Mouse (Mus musculus) heart, postnatal 0 days (tissue): Measurements from ENCODE around the gene Calr3. TPM values are rescaled to one million over a fixed set of nuclear protein-coding genes. Genes with fewer than 3 reads are reported as not detected.

Experiments used
- ATAC-seq: fragments of 200-750 bp; cut with Nextera tagmentation; 2 replicates; pipeline ENCODE4 v1.8.0; 2017; ENCODE audit warnings: low read depth, moderate number of reproducible peaks, moderate library complexity; ENCODE audit not compliant: insufficient read depth
- DNase-seq: peaks from one replicate; pipeline ENCODE4 v3.0.0-alpha.2; 2016; ENCODE audit warnings: low spot score
- H3K27ac ChIP-seq: fragments of 300-500 bp; sonication (generic); 2 replicates; pipeline ENCODE4 v1.5.1; 2014; ENCODE audit warnings: low read depth, mild to moderate bottlenecking
- H3K27me3 ChIP-seq: fragments of 300-500 bp; sonication (generic); 2 replicates; pipeline ENCODE4 v1.6.1; 2014; ENCODE audit warnings: low read length, mixed read lengths; ENCODE audit not compliant: control insufficient read depth, insufficient read depth
- H3K36me3 ChIP-seq: fragments of 300-500 bp; sonication (generic); replicated peaks from 2 replicates; pipeline ENCODE4 v1.6.1; 2014; ENCODE audit warnings: low read length, mixed read lengths; ENCODE audit not compliant: control insufficient read depth, insufficient read depth
- H3K4me1 ChIP-seq: fragments of 300-500 bp; sonication (generic); 2 replicates; pipeline ENCODE4 v1.6.1; 2014; ENCODE audit warnings: antibody characterized with exemption; ENCODE audit not compliant: control insufficient read depth, insufficient read depth
- H3K4me2 ChIP-seq: fragments of 300-500 bp; sonication (generic); 2 replicates; pipeline ENCODE4 v1.6.1; 2014; ENCODE audit warnings: low read depth, mild to moderate bottlenecking, low read length, moderate library complexity
- H3K4me3 ChIP-seq: fragments of 300-500 bp; sonication (generic); 2 replicates; pipeline ENCODE4 v1.5.1; 2014; ENCODE audit warnings: low read depth, low read length
- H3K9ac ChIP-seq: fragments of 300-500 bp; sonication (generic); replicated peaks from 2 replicates; pipeline ENCODE4 v1.6.1; 2014; ENCODE audit warnings: low read depth, low read length, mixed read lengths
- H3K9me3 ChIP-seq: fragments of 300-500 bp; sonication (generic); replicated peaks from 2 replicates; pipeline ENCODE4 v1.6.1; 2016; ENCODE audit warnings: low read length; ENCODE audit not compliant: control insufficient read depth
- CTCF ChIP-seq: IDR thresholded peaks from 2 replicates; pipeline ENCODE4 v1.5.1; 2016; ENCODE audit warnings: antibody characterized with exemption, control low read depth, low read depth
- EP300 ChIP-seq: IDR thresholded peaks from 2 replicates; pipeline ENCODE4 v1.6.1; 2016; ENCODE audit warnings: antibody characterized with exemption, low read depth
- WGBS: fragments of 180-500 bp; shearing (Covaris S2); extraction: QIAGEN DNeasy Blood & Tissue Kit; methylation state at CpG from one replicate; pipeline ENCODE4 v1.1.7; 2014; 5-methylcytosine and 5-hydroxymethylcytosine counted together
- microRNA-seq: library from miRNA; unstranded; fragments of <30 nt; microRNA quantifications from one replicate; pipeline ENCODE4, GENCODE M21; 2016
- polyA plus RNA-seq: library from polyadenylated mRNA; unstranded; fragments of >200 nt; fragmentation: Nextera tagmentation; extraction: Ambion mirVana; gene quantifications from 2 replicates; pipeline ENCODE4 v1.2.1, GENCODE M21; 2015
- total RNA-seq: library from RNA; depleted of rRNA; stranded (reverse); fragments of >200 nt; gene quantifications from 2 replicates; pipeline ENCODE4 v1.2.3, GENCODE M21; 2014; ENCODE audit warnings: low replicate concordance; rRNA removed

The Calr3 gene
- total and polyA plus RNA-seq, 2 experiments from 2014 or later, result 3.2 TPM; not detected in 1

GRCm38 (mm10) chr8:72385737-72386136 is 57.9 kb downstream of the Calr3 start:
- Histone ChIP-seq H3K9ac (no peak overlapping the region), H3K4me2 (no peak overlapping the region), H3K27me3 (no peaks in the 10 kb centered on the region), H3K4me3 (no peak overlapping the region), H3K9me3 (no peaks in the 10 kb centered on the region), H3K4me1 (no peaks in the 10 kb centered on the region), H3K27ac (no peak overlapping the region), H3K36me3 (peaks cover 98% of the 10 kb centered on the region)
- TF ChIP-seq EP300 (no peak), CTCF (no peak)
- no peak for ATAC-seq
- no peak for DNase-seq
- WGBS, result 84% methylated on average over 2 of the region's 2 CpGs

- 58% methylated on average over 5 of the region's 5 CpGs for WGBS
- H3K27me3 ChIP-seq, result no peaks in the 10 kb centered on the region
- H3K9ac ChIP-seq, result no peak overlapping the region
- no peaks in the 10 kb centered on the region for H3K9me3 ChIP-seq
- no peaks in the 10 kb centered on the region for H3K4me1 ChIP-seq
- TF ChIP-seq CTCF, result no peak
- no peak for TF ChIP-seq EP300
- H3K4me2 ChIP-seq, result no peak overlapping the region
- H3K4me3 ChIP-seq, result no peak overlapping the region
- no peak overlapping the region for H3K27ac ChIP-seq
- ATAC-seq (peak; percentile 63), DNase-seq (no peak)
- H3K36me3 ChIP-seq, result peaks cover 100% of the 10 kb centered on the region
These were observed 61.3 kb downstream of the Calr3 start for GRCm38 (mm10) chr8:72382395-72382794.

- 80% methylated on average over 8 of the region's 8 CpGs for WGBS
- no peak overlapping the region for H3K4me3 ChIP-seq
- no peak overlapping the region for H3K4me2 ChIP-seq
- ATAC-seq (no peak), DNase-seq (no peak)
- no peak overlapping the region for H3K27ac ChIP-seq
- H3K4me1 ChIP-seq, result no peaks in the 10 kb centered on the region
- H3K27me3 ChIP-seq, result no peaks in the 10 kb centered on the region
- TF ChIP-seq CTCF, result no peak
- no peak for TF ChIP-seq EP300
- no peak overlapping the region for H3K9ac ChIP-seq
- peaks cover 98% of the 10 kb centered on the region for H3K36me3 ChIP-seq
- no peaks in the 10 kb centered on the region for H3K9me3 ChIP-seq
These were observed 63.0 kb downstream of the Calr3 start for GRCm38 (mm10) chr8:72380656-72381055.

- Histone ChIP-seq H3K9ac (no peak overlapping the region), H3K9me3 (no peaks in the 10 kb centered on the region), H3K27ac (no peak overlapping the region), H3K36me3 (peaks cover 95% of the 10 kb centered on the region), H3K4me3 (no peak overlapping the region), H3K4me2 (no peak overlapping the region), H3K4me1 (no peaks in the 10 kb centered on the region), H3K27me3 (no peaks in the 10 kb centered on the region)
- DNase-seq, result no peak
- TF ChIP-seq EP300, result no peak
- TF ChIP-seq CTCF, result no peak
- WGBS, result 52% methylated on average over 2 of the region's 2 CpGs
- no peak for ATAC-seq
These were observed 66.8 kb downstream of the Calr3 start for GRCm38 (mm10) chr8:72376900-72377299.

- Histone ChIP-seq H3K4me2 (no peak overlapping the region), H3K4me3 (no peak overlapping the region), H3K27ac (no peak overlapping the region), H3K9me3 (no peaks in the 10 kb centered on the region), H3K36me3 (peaks cover 95% of the 10 kb centered on the region), H3K4me1 (no peaks in the 10 kb centered on the region), H3K27me3 (no peaks in the 10 kb centered on the region), H3K9ac (no peak overlapping the region)
- WGBS, result 97% methylated on average over 5 of the region's 5 CpGs
- no peak for TF ChIP-seq EP300
- TF ChIP-seq CTCF, result no peak
- no peak for DNase-seq
- no peak for ATAC-seq
These were observed 67.4 kb downstream of the Calr3 start for GRCm38 (mm10) chr8:72376309-72376708.

- DNase-seq (no peak), ATAC-seq (0 out of 2 replicates have a peak, but pooled peaks have one; percentile 8)
- no peaks in the 10 kb centered on the region for H3K27me3 ChIP-seq
- no peak overlapping the region for H3K9ac ChIP-seq
- WGBS, result 57% methylated on average over 5 of the region's 5 CpGs
- no peak overlapping the region for H3K4me3 ChIP-seq
- H3K4me2 ChIP-seq, result no peak overlapping the region
- peaks cover 95% of the 10 kb centered on the region for H3K36me3 ChIP-seq
- H3K9me3 ChIP-seq, result no peaks in the 10 kb centered on the region
- no peaks in the 10 kb centered on the region for H3K4me1 ChIP-seq
- H3K27ac ChIP-seq, result no peak overlapping the region
- TF ChIP-seq EP300, result no peak
- no peak for TF ChIP-seq CTCF
These were observed 68.5 kb downstream of the Calr3 start for GRCm38 (mm10) chr8:72375161-72375560.

Small RNA genes lying within 50 kb of the gene (microRNA-seq; reads per million reads assigned to microRNA genes)
- 4.5 reads per million, percentile 19 among the genes with 10 or more reads in this experiment for gene Mir7068

Other genes starting within 250 kb of the Calr3 start
- gene Cib3, start 231.0 kb downstream of the Calr3 start, total RNA-seq, result not detected in 2 replicates
- not detected in 2 replicates for gene Cib3, start 231.0 kb downstream of the Calr3 start, polyA plus RNA-seq
- gene Gm11034, start 230.2 kb downstream of the Calr3 start, total RNA-seq, result not detected in 2 replicates
- gene Gm11034, start 230.2 kb downstream of the Calr3 start, polyA plus RNA-seq, result not detected in 2 replicates
- gene Fam32a, start 224.1 kb downstream of the Calr3 start, total RNA-seq, result 30.1 and 45.4 TPM in 2 replicates
- 32.0 and 37.1 TPM in 2 replicates for gene Fam32a, start 224.1 kb downstream of the Calr3 start, polyA plus RNA-seq
- 36.1 and 46.5 TPM in 2 replicates for gene Ap1m1, start 203.9 kb downstream of the Calr3 start, total RNA-seq
- 82.8 and 83.4 TPM in 2 replicates for gene Ap1m1, start 203.9 kb downstream of the Calr3 start, polyA plus RNA-seq
- 0.15 and 3.0 TPM in 2 replicates for gene Gm10282, start 138.6 kb downstream of the Calr3 start, total RNA-seq
- gene Gm10282, start 138.6 kb downstream of the Calr3 start, polyA plus RNA-seq, result 8.4 and 10.0 TPM in 2 replicates
- gene Klf2, start 124.8 kb downstream of the Calr3 start, total RNA-seq, result 21.9 and 32.9 TPM in 2 replicates
- 17.7 and 21.3 TPM in 2 replicates for gene Klf2, start 124.8 kb downstream of the Calr3 start, polyA plus RNA-seq
- 33.0 and 52.7 TPM in 2 replicates for gene Eps15l1, start 22.4 kb downstream of the Calr3 start, total RNA-seq
- gene Eps15l1, start 22.4 kb downstream of the Calr3 start, polyA plus RNA-seq, result 23.2 and 24.9 TPM in 2 replicates
- 2.7 and 10.8 TPM in 2 replicates for gene 1700030K09Rik, start within 50 bp of the Calr3 start, total RNA-seq
- gene 1700030K09Rik, start within 50 bp of the Calr3 start, polyA plus RNA-seq, result 5.7 and 5.9 TPM in 2 replicates
- gene Cherp, start 31.4 kb upstream of the Calr3 start, total RNA-seq, result 17.0 and 26.4 TPM in 2 replicates
- 15.8 and 16.0 TPM in 2 replicates for gene Cherp, start 31.4 kb upstream of the Calr3 start, polyA plus RNA-seq
- 34.2 and 35.7 TPM in 2 replicates for gene Slc35e1, start 48.7 kb upstream of the Calr3 start, total RNA-seq
- gene Slc35e1, start 48.7 kb upstream of the Calr3 start, polyA plus RNA-seq, result 6.7 and 7.7 TPM in 2 replicates
- 6.0 and 17.0 TPM in 2 replicates for gene Med26, start 104.4 kb upstream of the Calr3 start, total RNA-seq
- gene Med26, start 104.4 kb upstream of the Calr3 start, polyA plus RNA-seq, result 6.2 and 6.6 TPM in 2 replicates
- 101 and 108 TPM in 2 replicates for gene Smim7, start 127.2 kb upstream of the Calr3 start, total RNA-seq
- gene Smim7, start 127.2 kb upstream of the Calr3 start, polyA plus RNA-seq, result 116 and 120 TPM in 2 replicates
- 278 and 325 TPM in 2 replicates for gene Tmem38a, start 128.2 kb upstream of the Calr3 start, total RNA-seq
- 205 and 214 TPM in 2 replicates for gene Tmem38a, start 128.2 kb upstream of the Calr3 start, polyA plus RNA-seq
- 2.0 and 2.3 TPM in 2 replicates for gene Nwd1, start 202.8 kb upstream of the Calr3 start, total RNA-seq
- 0.15 and 0.20 TPM in 2 replicates for gene Nwd1, start 202.8 kb upstream of the Calr3 start, polyA plus RNA-seq